ENCODE assay signal across 36 mouse cellular contexts in the genomic region with DNA sequence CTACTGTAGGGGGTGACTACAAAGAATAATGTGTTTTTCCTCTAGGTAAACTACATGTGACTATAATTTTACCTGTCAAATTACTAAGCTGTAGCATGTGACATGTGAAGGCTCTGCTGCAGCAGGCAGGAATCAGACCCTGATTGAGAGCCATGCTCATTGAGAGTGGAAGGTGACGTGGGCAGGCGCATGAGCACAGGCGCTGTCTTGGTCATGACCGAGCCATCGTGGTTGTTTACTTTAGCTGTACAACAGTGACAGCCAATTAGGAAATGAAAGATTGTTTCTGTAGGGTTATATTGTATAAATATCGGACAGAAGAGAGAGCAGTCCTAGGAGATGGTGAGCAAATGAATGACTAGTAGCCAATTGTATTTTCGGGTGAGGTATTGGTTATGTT. TPM values are rescaled to one million over a fixed set of nuclear protein-coding genes. Genes with fewer than 3 reads are reported as not detected.
"Had no signal": no experiment of that assay in that cellular context is flagged by ENCODE, and none has a peak within 500 bp of the region (broad histone marks: within the 10 kb centered on the region; RNA-seq: fewer than 3 reads in every experiment).

No protein-coding gene starts in this region.

- H3K4me3 ChIP-seq: heart, embryonic 10.5 days; heart, embryonic 12.5 days; hindbrain, embryonic 13.5 days; hindbrain, embryonic 15.5 days; kidney, embryonic 15.5 days; limb, embryonic 13.5 days; limb, embryonic 15.5 days had no signal

- H3K27ac ChIP-seq: heart, embryonic 10.5 days; hindbrain, embryonic 13.5 days; hindbrain, embryonic 15.5 days; hindbrain, postnatal 0 days; kidney, embryonic 15.5 days; kidney, postnatal 0 days; limb, embryonic 13.5 days; limb, embryonic 15.5 days had no signal

- DNase-seq: gastrocnemius, postnatal 14 days; gastrocnemius, postnatal 36 days; heart, adult 18-20 months; heart, postnatal 10 days; kidney, adult 11 months; kidney, adult 2 months; kidney, adult 9 months; kidney, postnatal 14 days; kidney, postnatal 36 days; layer of hippocampus, adult 9-11 months; layer of hippocampus, postnatal 36 days; left cerebral cortex, postnatal 4 days had no signal

RNA-seq across cellular contexts. Expression of gene Hnf1a, which starts 51.1 kb away (rescaled TPM):
- total RNA-seq: gastrocnemius, adult 18-20 months; gastrocnemius, adult 8-10 months; gastrocnemius, postnatal 14 days; gastrocnemius, postnatal 36 days; heart, adult 18-20 months; heart, adult 8-10 months; heart, postnatal 10 days; heart, postnatal 25 days; hematopoietic stem cell, adult 5-6 weeks; hindbrain, postnatal 0 days; layer of hippocampus, adult 18-20 months; layer of hippocampus, adult 8-10 months; layer of hippocampus, postnatal 14 days; layer of hippocampus, postnatal 36 days; left cerebral cortex, adult 18-20 months; left cerebral cortex, adult 8-10 months; left cerebral cortex, postnatal 10 days; left cerebral cortex, postnatal 25 days; left cerebral cortex, postnatal 4 days had no signal
- polyA plus RNA-seq: heart, embryonic 14.5 days; hindbrain, embryonic 11.5 days; hindbrain, embryonic 13.5 days; limb, embryonic 11.5 days; limb, embryonic 13.5 days; limb, embryonic 15.5 days had no signal
